Mouse (Mus musculus) erythroblast, embryonic 14.5 days (primary cell): ENCODE results near the gene Ankrd54. TPM values are rescaled to one million over a fixed set of nuclear protein-coding genes. Genes with fewer than 3 reads are reported as not detected.

Experiments used
- H3K27me3 ChIP-seq: 2 replicates; pipeline ENCODE4 v1.6.1; 2012; ENCODE audit warnings: inconsistent platforms; ENCODE audit not compliant: control insufficient read depth
- H3K36me3 ChIP-seq: 2 replicates; pipeline ENCODE4 v1.6.1; 2012; ENCODE audit warnings: mild to moderate bottlenecking, inconsistent platforms; ENCODE audit not compliant: control insufficient read depth
- H3K4me1 ChIP-seq: 2 replicates; pipeline ENCODE4 v1.6.1; 2012; ENCODE audit warnings: inconsistent platforms; ENCODE audit not compliant: control insufficient read depth
- H3K4me3 ChIP-seq: replicated peaks from 2 replicates; pipeline ENCODE3; 2012; ENCODE audit warnings: moderate library complexity, mild to moderate bottlenecking, inconsistent platforms
- H3K9me3 ChIP-seq: 2 replicates; pipeline ENCODE4 v1.6.1; 2012; ENCODE audit warnings: low read length, inconsistent platforms, mixed read lengths; ENCODE audit not compliant: control insufficient read depth
- GATA1 ChIP-seq: IDR thresholded peaks from 2 replicates; pipeline ENCODE4 v1.6.1; 2012; ENCODE audit warnings: low read length, inconsistent platforms, mixed read lengths
- TAL1 ChIP-seq: IDR thresholded peaks from 3 replicates; pipeline ENCODE4 v1.6.1; 2012; ENCODE audit warnings: low read length, inconsistent platforms, mixed read lengths
- polyA plus RNA-seq: library from polyadenylated mRNA; stranded (reverse); fragments of >175 nt; gene quantifications from 2 replicates; pipeline ENCODE4 v1.2.3, GENCODE M21; 2012

Ankrd54 gene
- polyA plus RNA-seq = 13.6 and 25.2 TPM in 2 replicates

GRCm38 (mm10) chr15:79062376-79063159 is at the start of gene Ankrd54:
Ankrd54 (minus strand) TSS chr15:79062893.
- TF ChIP-seq GATA1 (no peak), TAL1 (no peak)
- peaks cover 46% of the 10 kb centered on the region for H3K36me3 ChIP-seq
- H3K27me3 ChIP-seq = no peaks in the 10 kb centered on the region
- peaks cover 15% of the 10 kb centered on the region for H3K9me3 ChIP-seq
- H3K4me3 ChIP-seq = peak within 1 kb of the TSS; percentile 79
- H3K4me1 ChIP-seq = peaks cover 82% of the 10 kb centered on the region

- no peak overlapping the region for H3K4me3 ChIP-seq
- H3K36me3 ChIP-seq = peaks cover 7% of the 10 kb centered on the region; the same call in 1 of the 2 replicates
- no peaks in the 10 kb centered on the region for H3K9me3 ChIP-seq
- TF ChIP-seq TAL1 (no peak), GATA1 (no peak)
- peaks cover 30% of the 10 kb centered on the region for H3K27me3 ChIP-seq
- peaks cover 27% of the 10 kb centered on the region for H3K4me1 ChIP-seq
These were observed 49.1 kb upstream of the Ankrd54 start for GRCm38 (mm10) chr15:79111774-79112173.

- Histone ChIP-seq H3K9me3 (no peaks in the 10 kb centered on the region), H3K36me3 (peaks cover 7% of the 10 kb centered on the region; the same call in 1 of the 2 replicates), H3K4me1 (peaks cover 40% of the 10 kb centered on the region), H3K27me3 (peaks cover 30% of the 10 kb centered on the region), H3K4me3 (no peak overlapping the region)
- TF ChIP-seq GATA1 (no peak), TAL1 (no peak)
These were observed 47.8 kb upstream of the Ankrd54 start for GRCm38 (mm10) chr15:79110528-79110927.

- Histone ChIP-seq H3K36me3 (peaks cover 7% of the 10 kb centered on the region; the same call in 1 of the 2 replicates), H3K4me1 (peaks cover 44% of the 10 kb centered on the region), H3K9me3 (no peaks in the 10 kb centered on the region), H3K4me3 (peak overlapping the region; percentile 75), H3K27me3 (peaks cover 30% of the 10 kb centered on the region)
- TF ChIP-seq TAL1 (no peak), GATA1 (no peak)
These were observed 47.3 kb upstream of the Ankrd54 start for GRCm38 (mm10) chr15:79110031-79110430.

GRCm38 (mm10) chr15:79109321-79109934 is 46.7 kb upstream of the Ankrd54 start:
- no peak for TF ChIP-seq TAL1
- TF ChIP-seq GATA1 = no peak
- Histone ChIP-seq H3K4me3 (peak overlapping the region; percentile 75), H3K4me1 (peaks cover 47% of the 10 kb centered on the region), H3K27me3 (peaks cover 30% of the 10 kb centered on the region), H3K9me3 (no peaks in the 10 kb centered on the region), H3K36me3 (peaks cover 4% of the 10 kb centered on the region; the same call in 1 of the 2 replicates)

- Histone ChIP-seq H3K4me1 (peaks cover 47% of the 10 kb centered on the region), H3K9me3 (no peaks in the 10 kb centered on the region), H3K27me3 (peaks cover 30% of the 10 kb centered on the region), H3K36me3 (peaks cover 4% of the 10 kb centered on the region; the same call in 1 of the 2 replicates), H3K4me3 (peak within 1 kb of the TSS; percentile 75)
- no peak for TF ChIP-seq GATA1
- TF ChIP-seq TAL1 = no peak
These were observed 46.0 kb upstream of the Ankrd54 start, which contains the start of gene Micall1 for GRCm38 (mm10) chr15:79108421-79109320. Micall1 (plus strand) TSS chr15:79108898.

- Histone ChIP-seq H3K9me3 (no peaks in the 10 kb centered on the region), H3K36me3 (peaks cover 4% of the 10 kb centered on the region; the same call in 1 of the 2 replicates), H3K27me3 (peaks cover 30% of the 10 kb centered on the region), H3K4me1 (peaks cover 47% of the 10 kb centered on the region), H3K4me3 (no peak overlapping the region)
- TF ChIP-seq GATA1 = no peak
- no peak for TF ChIP-seq TAL1
These were observed 45.3 kb upstream of the Ankrd54 start for GRCm38 (mm10) chr15:79107966-79108365.

GRCm38 (mm10) chr15:79105804-79106203 is 43.1 kb upstream of the Ankrd54 start:
- Histone ChIP-seq H3K4me3 (no peak overlapping the region), H3K9me3 (no peaks in the 10 kb centered on the region), H3K27me3 (peaks cover 27% of the 10 kb centered on the region), H3K4me1 (peaks cover 47% of the 10 kb centered on the region), H3K36me3 (no peaks in the 10 kb centered on the region)
- TF ChIP-seq TAL1 (no peak), GATA1 (no peak)
